Mouse (Mus musculus) heart, embryonic 13.5 days (tissue): ENCODE data around the gene Nck1. TPM values are rescaled to one million over a fixed set of nuclear protein-coding genes. Genes with fewer than 3 reads are reported as not detected.

Source experiments
- ATAC-seq: fragments of 200-750 bp; cut with Nextera tagmentation; 2 replicates; pipeline ENCODE4 v1.8.0; 2017; ENCODE audit warnings: moderate TSS enrichment; ENCODE audit not compliant: insufficient number of reproducible peaks, low FRiP score, low TSS enrichment; ENCODE audit errors: extremely low read depth
- H3K27ac ChIP-seq: fragments of 300-500 bp; sonication (generic); replicated peaks from 2 replicates; pipeline ENCODE4 v1.5.1; 2015; ENCODE audit warnings: moderate library complexity, mild to moderate bottlenecking, inconsistent platforms
- H3K27me3 ChIP-seq: fragments of 300-500 bp; sonication (generic); replicated peaks from 2 replicates; pipeline ENCODE4 v1.6.1; 2015; ENCODE audit warnings: mild to moderate bottlenecking, inconsistent platforms
- H3K36me3 ChIP-seq: fragments of 300-500 bp; sonication (generic); 2 replicates; pipeline ENCODE4 v1.6.1; 2015; ENCODE audit warnings: mild to moderate bottlenecking, inconsistent platforms
- H3K4me1 ChIP-seq: fragments of 300-500 bp; sonication (generic); 2 replicates; pipeline ENCODE4 v1.6.1; 2015; ENCODE audit warnings: inconsistent platforms
- H3K4me2 ChIP-seq: fragments of 300-500 bp; sonication (generic); 2 replicates; pipeline ENCODE4 v1.6.1; 2015; ENCODE audit warnings: inconsistent platforms, mild to moderate bottlenecking, moderate library complexity
- H3K4me3 ChIP-seq: fragments of 300-500 bp; sonication (generic); 2 replicates; pipeline ENCODE4 v1.5.1; 2015; ENCODE audit warnings: moderate library complexity, mild to moderate bottlenecking, inconsistent platforms
- H3K9ac ChIP-seq: fragments of 300-500 bp; sonication (generic); 2 replicates; pipeline ENCODE4 v1.6.1; 2015; ENCODE audit warnings: inconsistent platforms, mild to moderate bottlenecking, moderate library complexity
- H3K9me3 ChIP-seq: fragments of 300-500 bp; sonication (generic); 2 replicates; pipeline ENCODE4 v1.6.1; 2016; ENCODE audit warnings: inconsistent platforms
- WGBS: fragments of 180-500 bp; shearing (Covaris S2); methylation state at CpG from one replicate; pipeline ENCODE4 v1.1.7; 2015; ENCODE audit warnings: mixed read lengths; 5-methylcytosine and 5-hydroxymethylcytosine counted together
- polyA plus RNA-seq: library from polyadenylated mRNA; unstranded; fragments of >200 nt; fragmentation: Nextera tagmentation; extraction: Ambion mirVana; gene quantifications from 2 replicates; pipeline ENCODE4 v1.2.1, GENCODE M21; 2015

The Nck1 gene
- polyA plus RNA-seq, 1 experiment from 2014 or later: 45.6 TPM

DNA sequence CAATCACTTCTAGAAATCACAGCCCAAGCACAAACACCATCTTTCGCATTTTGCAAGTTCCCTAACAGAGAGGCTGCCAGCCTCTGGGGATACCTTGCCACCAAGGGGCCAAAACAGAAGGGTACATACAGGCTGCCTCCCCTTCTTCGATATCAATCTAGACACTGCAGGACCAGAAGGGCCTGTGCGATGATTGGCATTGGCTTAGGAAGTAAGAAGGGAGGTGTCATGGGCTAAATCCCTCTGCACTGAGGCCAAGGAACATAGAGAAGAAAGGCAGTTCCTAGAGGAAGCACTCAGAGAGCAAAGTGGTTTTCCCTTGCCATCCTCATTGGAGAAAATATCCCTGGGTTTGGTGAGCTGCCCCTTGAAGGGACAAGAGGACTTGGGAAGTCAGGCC is 76.3 kb downstream of the Nck1 start:
- no peaks in the 10 kb centered on the region for H3K9me3 ChIP-seq
- no peak for ATAC-seq
- H3K27me3 ChIP-seq: no peaks in the 10 kb centered on the region
- H3K4me1 ChIP-seq: peaks cover 8% of the 10 kb centered on the region
- H3K27ac ChIP-seq: no peak overlapping the region
- H3K4me2 ChIP-seq: no peak overlapping the region
- H3K4me3 ChIP-seq: no peak overlapping the region
- 86% methylated on average over 3 of the region's 3 CpGs for WGBS
- H3K36me3 ChIP-seq: peaks cover 7% of the 10 kb centered on the region
- no peak overlapping the region for H3K9ac ChIP-seq

DNA sequence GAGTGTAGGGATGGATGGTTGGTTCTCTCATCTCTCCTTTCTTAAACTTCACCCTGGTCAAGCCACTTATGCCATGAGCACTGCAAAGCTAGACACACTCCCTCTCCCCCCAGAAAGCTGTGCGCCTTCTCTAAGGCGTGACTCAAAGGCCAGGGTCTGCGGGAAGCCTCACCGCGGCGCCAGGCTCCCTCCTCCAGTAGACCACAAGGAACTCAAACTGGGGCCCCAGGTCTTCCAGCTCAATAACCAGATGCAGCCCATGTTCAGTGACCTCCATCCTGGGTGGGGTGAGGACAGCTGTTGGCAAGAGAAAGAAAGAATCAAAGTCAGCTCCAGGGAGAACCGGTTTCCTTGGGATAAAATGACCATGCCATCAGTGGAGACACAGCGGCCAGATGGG is 77.8 kb downstream of the Nck1 start:
- H3K9me3 ChIP-seq: no peaks in the 10 kb centered on the region
- H3K27ac ChIP-seq: no peak overlapping the region
- no peaks in the 10 kb centered on the region for H3K27me3 ChIP-seq
- 91% methylated on average over 8 of the region's 8 CpGs for WGBS
- H3K4me3 ChIP-seq: no peak overlapping the region
- no peak for ATAC-seq
- H3K4me1 ChIP-seq: peaks cover 8% of the 10 kb centered on the region
- H3K36me3 ChIP-seq: peaks cover 10% of the 10 kb centered on the region
- H3K9ac ChIP-seq: no peak overlapping the region
- no peak overlapping the region for H3K4me2 ChIP-seq

DNA sequence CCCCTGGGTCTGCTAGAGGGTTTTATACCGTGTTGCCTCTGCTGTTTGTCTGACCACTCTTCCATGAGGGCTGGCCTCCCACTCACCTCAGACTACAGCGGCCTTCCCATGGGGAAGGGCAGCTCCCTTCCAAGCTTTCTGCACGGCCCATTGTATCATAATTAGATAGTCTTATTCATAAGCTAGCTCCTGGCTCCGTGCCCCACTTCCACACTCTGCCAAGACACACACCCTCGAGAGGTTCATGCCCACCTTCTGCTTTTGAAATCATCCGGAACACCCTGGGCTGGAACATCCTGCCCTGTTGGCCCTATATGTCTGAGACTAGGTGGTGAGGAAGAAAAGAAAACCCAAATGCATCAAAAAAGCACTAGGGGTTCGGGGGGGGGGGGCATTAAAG is 78.3 kb downstream of the Nck1 start:
- H3K36me3 ChIP-seq: peaks cover 10% of the 10 kb centered on the region; the same call in 1 of the 2 replicates
- 65% methylated on average over 7 of the region's 7 CpGs for WGBS
- H3K4me1 ChIP-seq: peaks cover 8% of the 10 kb centered on the region
- H3K9me3 ChIP-seq: no peaks in the 10 kb centered on the region
- no peak overlapping the region for H3K27ac ChIP-seq
- H3K27me3 ChIP-seq: no peaks in the 10 kb centered on the region
- no peak for ATAC-seq
- H3K4me3 ChIP-seq: no peak overlapping the region
- no peak overlapping the region for H3K9ac ChIP-seq
- H3K4me2 ChIP-seq: no peak overlapping the region

DNA sequence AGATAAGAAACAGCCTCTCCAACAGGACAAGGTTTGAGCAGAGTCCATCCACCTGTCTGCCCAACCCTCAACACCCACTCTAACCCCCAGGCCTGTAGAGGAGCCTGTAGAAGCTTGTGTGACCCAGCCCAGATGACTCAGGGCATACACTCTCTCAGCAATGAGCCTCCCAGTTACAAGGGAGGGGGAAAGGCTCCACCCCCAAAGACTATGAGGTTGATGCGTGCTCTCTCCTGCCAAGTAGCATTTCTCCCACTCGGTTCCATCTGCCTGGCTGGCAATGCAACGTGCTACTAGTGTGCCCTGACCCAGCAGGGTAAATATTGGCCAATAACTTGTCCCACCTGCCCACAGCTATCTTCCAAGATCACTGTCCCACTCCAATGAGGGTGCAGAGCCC is 79.2 kb downstream of the Nck1 start:
- Histone ChIP-seq H3K9me3 (no peaks in the 10 kb centered on the region), H3K27ac (no peak overlapping the region), H3K4me3 (no peak overlapping the region), H3K9ac (no peak overlapping the region), H3K27me3 (no peaks in the 10 kb centered on the region), H3K4me1 (peaks cover 8% of the 10 kb centered on the region), H3K36me3 (peaks cover 10% of the 10 kb centered on the region; the same call in 1 of the 2 replicates), H3K4me2 (no peak overlapping the region)
- 76% methylated on average over 3 of the region's 3 CpGs for WGBS
- ATAC-seq: no peak

- ATAC-seq: no peak
- H3K9ac ChIP-seq: no peak overlapping the region
- H3K4me1 ChIP-seq: peaks cover 7% of the 10 kb centered on the region
- no peak overlapping the region for H3K27ac ChIP-seq
- H3K4me2 ChIP-seq: no peak overlapping the region
- H3K27me3 ChIP-seq: no peaks in the 10 kb centered on the region
- 89% methylated on average over 9 of the region's 9 CpGs for WGBS
- H3K4me3 ChIP-seq: no peak overlapping the region
- no peaks in the 10 kb centered on the region for H3K9me3 ChIP-seq
- peaks cover 13% of the 10 kb centered on the region; the same call in 1 of the 2 replicates for H3K36me3 ChIP-seq
Measured at GRCm38 (mm10) chr9:100465988-100466387, 79.9 kb downstream of the Nck1 start.

DNA sequence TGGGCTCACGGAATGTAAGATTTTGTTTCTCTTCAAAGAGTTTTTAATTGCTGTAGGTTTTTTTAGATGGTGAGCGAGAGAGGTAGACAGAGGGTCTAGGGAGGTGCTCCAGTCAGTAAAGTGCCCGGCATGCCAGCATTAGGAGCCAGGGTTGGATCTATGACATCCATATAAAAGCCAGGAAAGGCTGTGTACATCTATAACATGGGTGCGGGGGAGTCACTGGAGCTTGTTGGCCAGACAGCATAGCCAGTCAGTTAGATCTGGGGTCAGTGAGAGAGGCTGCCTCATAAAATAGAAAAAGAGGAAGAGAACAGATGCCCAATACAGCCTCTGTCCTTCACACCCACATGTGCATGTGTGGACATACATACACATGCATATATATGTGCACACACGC is 80.6 kb downstream of the Nck1 start:
- Histone ChIP-seq H3K4me2 (no peak overlapping the region), H3K4me3 (no peak overlapping the region), H3K27me3 (no peaks in the 10 kb centered on the region), H3K36me3 (peaks cover 13% of the 10 kb centered on the region; the same call in 1 of the 2 replicates), H3K9ac (no peak overlapping the region), H3K4me1 (peaks cover 4% of the 10 kb centered on the region; the same call in 1 of the 2 replicates), H3K27ac (no peak overlapping the region), H3K9me3 (no peaks in the 10 kb centered on the region)
- WGBS: 89% methylated on average over 5 of the region's 5 CpGs
- no peak for ATAC-seq

- Histone ChIP-seq H3K4me1 (peaks cover 4% of the 10 kb centered on the region; the same call in 1 of the 2 replicates), H3K27me3 (no peaks in the 10 kb centered on the region), H3K9me3 (no peaks in the 10 kb centered on the region), H3K9ac (no peak overlapping the region), H3K36me3 (peaks cover 15% of the 10 kb centered on the region; the same call in 1 of the 2 replicates), H3K4me2 (no peak overlapping the region), H3K27ac (no peak overlapping the region), H3K4me3 (no peak overlapping the region)
- no peak for ATAC-seq
- WGBS: 69% methylated on average over 2 of the region's 2 CpGs
Measured at GRCm38 (mm10) chr9:100463771-100464170, 82.2 kb downstream of the Nck1 start.

GRCm38 (mm10) chr9:100462098-100462497 is 83.8 kb downstream of the Nck1 start:
- H3K36me3 ChIP-seq: peaks cover 17% of the 10 kb centered on the region; the same call in 1 of the 2 replicates
- no peak for ATAC-seq
- H3K4me2 ChIP-seq: no peak overlapping the region
- H3K4me3 ChIP-seq: no peak overlapping the region
- 79% methylated on average over 4 of the region's 4 CpGs for WGBS
- H3K27me3 ChIP-seq: no peaks in the 10 kb centered on the region
- H3K27ac ChIP-seq: no peak overlapping the region
- H3K4me1 ChIP-seq: peaks cover 8% of the 10 kb centered on the region
- no peaks in the 10 kb centered on the region for H3K9me3 ChIP-seq
- no peak overlapping the region for H3K9ac ChIP-seq

GRCm38 (mm10) chr9:100461671-100462070 is 84.3 kb downstream of the Nck1 start:
- peaks cover 8% of the 10 kb centered on the region for H3K4me1 ChIP-seq
- H3K27ac ChIP-seq: no peak overlapping the region
- H3K9me3 ChIP-seq: no peaks in the 10 kb centered on the region
- H3K36me3 ChIP-seq: peaks cover 13% of the 10 kb centered on the region; the same call in 1 of the 2 replicates
- H3K27me3 ChIP-seq: no peaks in the 10 kb centered on the region
- WGBS: 81% methylated on average over 9 of the region's 9 CpGs
- no peak overlapping the region for H3K4me3 ChIP-seq
- no peak for ATAC-seq
- H3K9ac ChIP-seq: no peak overlapping the region
- H3K4me2 ChIP-seq: no peak overlapping the region

- Histone ChIP-seq H3K27ac (no peak overlapping the region), H3K36me3 (peaks cover 10% of the 10 kb centered on the region; the same call in 1 of the 2 replicates), H3K9ac (no peak overlapping the region), H3K9me3 (no peaks in the 10 kb centered on the region), H3K4me2 (no peak overlapping the region), H3K4me3 (no peak overlapping the region), H3K4me1 (peaks cover 8% of the 10 kb centered on the region), H3K27me3 (no peaks in the 10 kb centered on the region)
- ATAC-seq: no peak
- 93% methylated on average over 9 of the region's 9 CpGs for WGBS
Measured at GRCm38 (mm10) chr9:100460203-100460602, 85.7 kb downstream of the Nck1 start.

- ATAC-seq: no peak
- Histone ChIP-seq H3K27ac (no peak overlapping the region), H3K4me3 (no peak overlapping the region), H3K4me2 (no peak overlapping the region), H3K36me3 (peaks cover 7% of the 10 kb centered on the region; the same call in 1 of the 2 replicates), H3K4me1 (peaks cover 20% of the 10 kb centered on the region), H3K9ac (no peak overlapping the region), H3K9me3 (no peaks in the 10 kb centered on the region), H3K27me3 (no peaks in the 10 kb centered on the region)
- 60% methylated on average over 17 of the region's 17 CpGs for WGBS
Measured at GRCm38 (mm10) chr9:100457971-100458681, 87.8 kb downstream of the Nck1 start.

- H3K36me3 ChIP-seq: peaks cover 4% of the 10 kb centered on the region; the same call in 1 of the 2 replicates
- H3K4me1 ChIP-seq: peaks cover 31% of the 10 kb centered on the region
- peak overlapping the region; percentile 89 for H3K4me2 ChIP-seq
- no peaks in the 10 kb centered on the region for H3K9me3 ChIP-seq
- no peak for ATAC-seq
- no peak overlapping the region for H3K27ac ChIP-seq
- H3K27me3 ChIP-seq: no peaks in the 10 kb centered on the region
- peak overlapping the region; percentile 81 for H3K9ac ChIP-seq
- WGBS: 14% methylated on average over 9 of the region's 9 CpGs
- peak overlapping the region; percentile 56 for H3K4me3 ChIP-seq
Measured at GRCm38 (mm10) chr9:100454664-100454993, 91.3 kb downstream of the Nck1 start.
